Mouse (Mus musculus): ENCODE data around the gene Tkfc.

DNA sequence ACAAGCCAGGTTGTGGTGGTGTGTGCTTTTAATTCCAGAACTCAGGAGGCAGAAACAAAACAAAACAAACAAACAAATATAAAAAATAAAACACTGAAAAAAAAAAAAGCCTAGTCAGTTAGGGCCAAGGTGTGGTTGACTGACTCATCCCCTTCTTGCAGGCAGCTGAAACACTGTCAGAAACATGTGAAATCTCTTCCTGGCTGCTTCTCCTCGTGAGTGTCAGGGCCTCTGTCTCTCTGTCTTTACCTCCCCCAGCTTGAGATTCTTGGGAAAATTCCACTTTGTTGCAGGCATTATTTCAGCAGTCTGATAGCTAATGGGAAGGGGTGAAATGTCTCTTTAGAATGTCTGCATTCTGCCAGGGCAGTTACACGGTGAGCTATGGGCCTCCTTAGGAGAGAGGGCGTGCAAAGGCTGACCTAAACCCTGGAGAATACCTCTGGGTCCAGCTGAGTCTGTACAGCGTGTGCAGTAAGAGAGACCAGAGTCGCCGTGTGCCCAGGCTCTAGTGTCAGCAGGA lies 3.1 kb downstream of the Tkfc start:
- TF ChIP-seq POLR2A (IDR thresholded peaks at IDR 0.05; ENCODE audit: extremely low read depth, insufficient read depth, low read length) (no peak), CTCF (IDR thresholded peaks at IDR 0.05; ENCODE audit: extremely low read depth, insufficient read depth, low read length) (no peak)
